Mouse (Mus musculus): Measurements from ENCODE around the gene Elf5.

Elf5 gene

DNA sequence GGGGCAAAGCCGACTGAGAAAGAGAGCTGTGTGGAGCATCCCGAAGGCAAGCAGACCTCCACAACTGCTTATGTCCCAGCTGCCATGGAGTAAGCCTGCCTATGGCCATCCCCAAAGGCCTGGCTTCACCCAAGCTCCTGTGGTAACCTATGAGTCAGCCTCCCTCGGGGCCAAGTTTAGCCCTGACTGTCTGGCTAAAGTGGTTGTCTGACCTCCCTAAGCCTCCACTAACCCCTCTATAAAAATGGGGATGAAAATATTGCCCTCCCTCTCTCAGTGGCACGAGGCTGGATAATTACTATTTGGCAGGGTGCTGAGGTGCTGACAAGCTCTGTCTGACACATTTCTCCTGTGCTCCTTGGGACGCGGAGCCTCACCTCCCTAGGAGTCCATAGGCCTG, at the start of gene Elf5:
Gene Elf5 (plus strand): TSS at position 341 of the 400 bp plus-strand sequence.
- DNase-seq: no peak

DNA sequence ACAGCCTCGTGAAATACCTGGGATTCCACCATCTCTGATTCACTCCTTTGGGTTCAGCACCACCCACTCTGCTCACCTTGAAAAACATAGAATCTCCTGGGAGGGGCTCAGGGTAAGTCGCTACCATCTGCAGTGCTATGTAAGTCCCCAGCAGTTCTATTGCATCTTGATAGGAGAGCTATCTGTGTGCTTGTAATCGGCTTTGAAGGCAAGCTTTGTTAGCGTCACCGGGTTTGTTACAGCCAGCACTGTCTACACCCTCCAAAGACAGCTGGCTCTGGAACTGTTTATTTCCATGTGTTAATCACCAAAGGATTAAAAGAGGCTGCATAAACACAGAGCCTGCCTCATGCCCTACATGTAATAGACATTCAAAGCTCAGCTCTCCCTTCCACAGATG, 38.9 kb upstream of the Elf5 start:
- DNase-seq: no peak

DNA sequence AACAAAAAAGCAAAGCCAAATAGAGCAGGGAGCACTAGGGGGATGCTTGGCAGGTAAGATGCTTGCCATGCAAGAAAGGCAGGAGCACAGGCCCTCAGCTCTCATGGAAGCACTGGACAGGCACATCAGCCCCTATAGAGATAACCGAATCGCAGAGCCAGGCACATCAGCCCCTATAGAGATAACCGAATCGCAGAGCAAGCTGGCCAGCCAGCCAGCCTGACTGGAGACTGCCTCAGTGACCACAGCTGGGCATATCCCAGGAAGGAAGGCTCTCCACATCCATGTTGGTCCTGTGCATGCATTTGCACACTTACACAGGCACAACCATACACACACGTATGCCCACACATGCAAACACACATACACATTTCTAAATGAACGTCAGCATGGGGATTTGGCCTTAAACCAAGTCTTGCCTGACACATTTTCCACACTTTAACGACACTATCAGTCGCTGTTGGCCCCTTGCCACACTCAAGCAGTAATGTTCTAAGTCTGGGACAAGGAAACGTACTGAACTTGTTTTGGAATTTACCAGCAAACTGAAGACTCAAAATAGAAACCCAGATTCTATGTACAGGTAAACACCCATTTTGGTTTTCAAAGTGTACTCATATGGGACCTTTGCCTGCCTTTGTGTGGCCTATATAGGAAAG, 31.9 kb upstream of the Elf5 start:
- peak in 1 of 2 experiments; percentile 12 for DNase-seq

DNA sequence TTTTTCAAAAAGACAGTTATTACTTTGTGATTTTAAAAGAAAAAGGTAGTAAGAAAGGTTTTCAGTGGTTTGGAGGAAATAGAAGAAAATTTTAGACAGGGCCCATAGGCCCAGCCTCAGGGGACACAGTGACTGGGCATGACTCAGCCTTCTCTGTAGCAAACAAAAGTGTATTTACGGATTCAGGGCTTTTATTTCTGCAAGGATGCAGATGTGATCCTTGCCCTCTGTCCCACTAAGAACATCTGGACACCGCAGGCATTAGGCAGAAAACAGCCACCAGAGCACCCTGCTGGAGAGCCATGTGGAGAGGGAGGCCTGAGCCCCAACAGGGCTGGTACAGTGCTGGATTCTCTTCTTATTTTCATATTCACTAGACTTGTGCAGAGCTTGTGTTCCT, 29.3 kb upstream of the Elf5 start:
- DNase-seq: no peak

DNA sequence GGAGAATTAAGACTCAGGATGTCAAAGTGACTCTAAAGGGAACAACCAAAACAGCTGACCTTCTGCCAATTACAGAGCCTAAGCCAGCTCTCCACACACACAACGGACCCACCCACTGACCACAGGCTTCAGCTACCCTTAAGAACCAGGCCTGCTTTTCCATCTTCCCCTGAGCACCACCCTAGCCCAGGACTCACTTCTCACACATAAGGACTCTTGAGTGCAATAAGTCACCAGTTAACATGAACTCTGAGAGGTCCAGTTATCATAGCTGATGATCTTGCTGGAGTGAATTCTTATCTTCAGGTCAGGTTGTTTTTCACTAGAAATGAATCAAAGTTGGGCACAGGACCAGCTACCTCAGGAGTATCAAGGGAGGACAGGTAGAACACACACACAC, 23.6 kb upstream of the Elf5 start:
- no peak for DNase-seq

DNA sequence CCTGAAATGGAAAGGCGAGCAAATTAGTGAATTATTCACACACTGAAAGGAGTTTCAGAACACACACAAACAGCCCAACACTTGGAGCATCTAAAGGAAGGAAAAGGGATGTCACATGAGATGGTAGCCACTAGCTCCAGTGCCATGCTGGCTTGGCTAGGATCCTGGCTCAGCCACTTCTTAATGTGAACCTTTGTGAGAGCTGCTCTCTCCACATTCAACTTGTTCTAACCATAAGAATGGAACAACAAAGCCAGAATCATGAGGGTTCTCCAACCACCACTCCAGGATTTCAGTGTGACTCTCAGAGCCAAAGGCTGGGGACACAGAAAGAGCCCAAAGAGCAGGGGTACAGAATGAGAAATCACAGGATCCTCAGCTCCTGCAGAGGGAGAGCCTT, 23.2 kb upstream of the Elf5 start:
- no peak for DNase-seq

DNA sequence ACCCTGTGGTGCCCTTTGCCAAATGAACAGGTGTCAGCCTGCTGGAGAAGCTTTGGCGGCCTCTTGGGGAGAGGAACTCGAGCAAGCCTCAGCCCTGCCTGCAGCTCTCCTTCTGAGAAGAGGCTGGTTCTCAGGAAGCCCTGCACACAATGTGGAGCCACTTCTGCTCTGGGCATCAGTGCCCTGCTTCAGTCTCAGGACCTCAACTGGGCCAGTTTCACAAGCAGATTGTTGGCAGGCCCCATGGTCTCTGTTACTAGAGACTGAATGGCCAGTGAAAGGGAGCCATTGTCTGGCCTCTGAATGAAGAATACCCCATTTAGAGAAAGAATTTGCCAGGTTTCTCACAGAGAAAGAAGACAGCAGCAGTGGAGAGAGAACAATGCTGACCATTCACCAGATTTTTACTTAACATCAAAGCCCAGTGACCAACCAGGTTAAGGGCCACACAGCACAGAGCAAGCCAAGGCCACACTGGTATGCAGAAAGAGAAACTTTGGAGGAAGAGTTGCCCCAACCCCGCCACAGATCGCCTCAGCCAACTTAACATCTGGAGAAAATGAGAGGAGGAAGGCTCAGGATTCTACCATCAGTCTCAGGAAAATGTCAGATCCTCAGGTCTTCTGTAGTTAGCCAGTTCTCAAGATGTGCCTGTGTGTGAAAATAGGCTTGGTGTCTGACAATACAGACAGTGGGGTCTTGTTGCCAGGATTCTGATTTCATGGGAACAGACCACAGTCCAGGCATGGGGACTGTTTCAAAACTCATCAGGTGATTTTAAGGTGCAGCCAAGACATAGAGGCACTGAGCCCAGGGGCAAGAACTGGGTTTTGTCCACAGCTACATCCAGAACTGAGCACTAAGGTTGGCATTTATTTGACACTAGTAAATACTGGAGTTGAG, 21.2 kb upstream of the Elf5 start:
- DNase-seq: peak; percentile 45 to 57

DNA sequence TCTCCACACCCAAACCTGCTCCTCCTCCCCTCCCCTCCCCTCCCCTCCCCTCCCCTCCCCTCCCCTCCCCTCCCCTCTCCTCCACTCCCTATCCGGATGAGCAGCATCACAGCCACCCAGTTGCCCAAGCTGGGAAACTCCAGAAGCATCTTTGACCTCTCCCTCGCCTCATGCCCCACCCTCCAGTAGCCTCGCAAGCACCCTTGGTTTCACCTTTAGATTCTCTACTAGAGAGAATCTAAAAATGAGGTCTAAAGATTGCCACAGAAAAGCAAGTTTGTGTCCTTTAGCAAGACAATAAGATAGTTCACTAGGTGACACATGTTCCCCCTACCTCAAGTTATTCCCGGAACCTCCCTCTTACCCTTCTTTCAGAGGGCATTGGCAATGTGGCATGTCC, 19.9 kb upstream of the Elf5 start:
- DNase-seq: no peak

DNA sequence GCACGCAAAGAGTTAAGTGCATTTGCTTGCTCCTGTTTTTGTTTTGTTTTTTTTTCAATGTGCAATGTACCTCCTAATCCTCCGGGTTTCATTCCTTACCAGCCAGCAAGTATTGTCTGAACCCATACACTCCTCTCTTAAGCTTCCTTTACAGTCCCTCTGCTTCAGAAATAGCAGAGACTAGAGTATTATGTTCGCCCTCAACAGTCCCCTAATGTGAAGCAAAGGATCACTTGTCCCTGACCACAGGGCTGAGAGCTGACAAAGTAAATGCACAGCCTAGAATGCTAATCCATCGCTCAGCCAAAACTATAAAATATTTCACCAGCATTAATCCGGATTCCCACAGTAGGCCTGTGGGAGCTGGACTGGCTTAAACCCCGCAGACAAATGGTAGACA, 13.4 kb upstream of the Elf5 start:
- no peak for DNase-seq

DNA sequence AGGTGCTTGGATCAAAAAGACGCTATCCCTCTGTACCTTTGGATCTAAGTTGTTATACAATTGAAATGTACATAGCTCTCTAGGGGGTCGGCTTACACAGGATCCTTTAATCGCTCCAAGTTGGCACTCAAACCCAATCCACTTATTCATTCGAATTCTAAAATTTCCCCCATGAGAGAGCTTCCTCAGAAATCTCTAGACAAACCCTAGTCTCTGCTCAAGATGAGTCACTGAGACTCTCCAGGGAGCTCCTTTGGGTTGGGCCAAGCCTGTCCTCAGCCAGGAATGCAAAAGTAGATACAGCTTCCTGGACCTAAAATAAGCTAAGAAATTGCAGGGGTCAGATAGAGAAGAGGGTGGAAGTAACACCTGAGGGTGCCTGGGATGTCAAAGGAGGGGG, 10.8 kb upstream of the Elf5 start:
- no peak for DNase-seq

DNA sequence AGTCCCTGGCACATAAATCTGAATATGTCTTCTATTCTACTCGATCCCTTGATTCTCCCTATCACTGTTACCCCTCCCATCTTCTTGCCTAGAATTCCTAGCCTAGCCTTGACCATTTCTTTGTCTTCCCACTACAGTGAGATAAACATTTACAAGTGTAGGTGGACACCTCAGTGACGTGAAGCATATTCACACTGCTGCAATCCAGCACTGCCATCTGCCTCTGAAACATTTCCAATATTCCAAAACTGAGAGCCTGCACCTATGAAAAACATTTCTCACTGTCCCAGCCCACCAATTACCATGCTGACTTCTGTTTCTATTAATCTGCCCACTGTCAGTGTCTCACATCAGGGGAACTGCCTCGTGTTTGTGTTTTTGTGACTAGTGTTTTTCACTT, 5.2 kb upstream of the Elf5 start:
- no peak for DNase-seq

DNA sequence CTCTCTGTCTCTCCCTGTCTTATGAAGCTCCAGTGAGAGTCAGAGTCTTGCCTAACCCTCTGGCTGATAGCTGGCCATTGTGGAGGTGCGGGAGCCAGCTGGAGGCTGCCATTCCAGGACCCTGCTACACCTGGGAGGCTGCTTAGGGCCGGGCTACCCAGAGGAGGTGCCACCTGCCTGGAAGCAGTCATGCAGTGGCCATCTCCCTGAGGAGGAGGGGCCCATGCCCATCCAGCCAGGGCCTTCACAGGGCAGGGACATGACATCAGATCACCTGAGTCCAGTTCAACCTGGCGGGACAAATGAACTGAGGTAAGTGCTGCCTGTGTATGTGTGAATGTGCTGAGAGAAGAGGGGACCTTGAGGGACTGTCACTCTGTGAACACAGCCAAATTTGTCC, 328 bp downstream of the Elf5 start:
- no peak for DNase-seq

DNA sequence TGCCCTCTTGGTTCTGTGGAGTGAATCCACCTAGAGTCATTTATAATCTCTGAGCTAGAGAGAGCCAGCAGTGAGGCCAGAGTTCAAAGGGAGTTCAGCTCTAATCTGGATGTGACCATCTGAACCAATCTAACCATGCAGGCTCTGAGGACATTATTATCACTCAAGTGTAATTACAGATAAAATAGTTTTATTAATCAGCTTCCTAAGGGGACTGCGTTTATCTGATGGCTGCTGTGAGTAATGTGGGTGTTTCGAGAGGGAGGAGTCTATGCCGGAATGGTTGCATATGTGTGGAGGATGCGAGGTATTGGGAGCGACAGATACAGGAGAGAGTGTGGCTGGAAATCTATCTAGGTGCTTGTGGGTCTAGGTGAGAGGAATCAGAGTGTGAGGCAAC, 1.9 kb downstream of the Elf5 start:
- no peak for DNase-seq

DNA sequence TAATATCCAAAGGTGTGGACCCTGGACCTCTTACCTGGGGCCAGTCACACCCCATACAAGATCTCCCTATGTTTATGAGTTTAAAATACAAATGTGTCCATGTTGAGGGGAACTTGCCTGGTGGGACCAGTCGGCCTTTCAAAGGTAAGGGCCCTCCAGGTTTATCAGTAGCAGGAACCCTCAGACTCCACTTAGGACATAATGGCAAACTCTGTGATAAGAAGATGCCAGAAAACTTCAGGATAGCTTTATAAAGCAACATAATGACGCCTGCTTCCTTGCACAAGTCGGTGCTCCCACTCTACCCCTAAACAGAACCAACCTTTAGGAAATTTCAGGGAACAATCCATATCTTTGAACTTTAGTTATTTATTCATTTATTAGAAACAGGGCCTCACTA, 4.3 kb downstream of the Elf5 start:
- no peak for DNase-seq

DNA sequence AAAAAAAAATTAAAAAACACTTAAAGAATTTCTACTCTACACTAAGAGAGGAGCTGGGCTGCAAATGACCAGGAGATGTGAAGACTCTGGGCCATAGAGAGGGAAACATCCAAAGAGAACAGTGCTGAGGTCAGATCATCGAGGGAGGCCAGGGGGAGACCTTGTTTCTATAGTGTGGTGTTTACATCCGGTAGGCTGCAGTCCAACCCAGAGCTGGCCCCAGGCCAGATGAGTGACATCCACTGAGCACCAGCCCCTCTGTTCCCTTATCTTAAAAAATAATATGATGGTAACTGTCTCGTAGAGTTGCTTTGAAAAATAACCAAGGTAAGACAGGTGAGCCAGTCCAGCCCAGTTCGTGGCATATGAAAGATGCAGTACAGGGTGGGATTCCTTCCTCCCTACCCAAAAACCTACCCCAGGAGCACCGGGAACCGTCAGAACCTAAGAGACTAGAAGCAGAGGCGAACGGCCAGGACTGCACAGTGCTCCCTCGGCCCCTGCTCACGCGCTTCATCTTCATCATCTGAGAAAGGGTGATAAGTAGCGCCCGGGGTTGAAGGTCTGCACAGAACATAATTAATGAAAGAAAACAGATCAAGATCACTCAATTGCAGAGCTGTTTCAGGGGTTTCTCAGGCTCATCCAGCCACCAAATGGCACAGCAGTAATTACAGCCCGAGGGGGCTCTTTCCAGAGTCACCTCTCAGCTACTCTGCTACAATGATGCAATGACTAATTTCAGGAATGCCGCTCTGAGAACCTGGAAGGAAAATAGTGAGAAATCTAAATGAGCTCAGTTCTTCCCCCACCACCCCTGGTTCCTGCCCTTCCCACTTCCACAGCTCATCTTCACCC, 9.4 kb downstream of the Elf5 start:
- no peak for DNase-seq

DNA sequence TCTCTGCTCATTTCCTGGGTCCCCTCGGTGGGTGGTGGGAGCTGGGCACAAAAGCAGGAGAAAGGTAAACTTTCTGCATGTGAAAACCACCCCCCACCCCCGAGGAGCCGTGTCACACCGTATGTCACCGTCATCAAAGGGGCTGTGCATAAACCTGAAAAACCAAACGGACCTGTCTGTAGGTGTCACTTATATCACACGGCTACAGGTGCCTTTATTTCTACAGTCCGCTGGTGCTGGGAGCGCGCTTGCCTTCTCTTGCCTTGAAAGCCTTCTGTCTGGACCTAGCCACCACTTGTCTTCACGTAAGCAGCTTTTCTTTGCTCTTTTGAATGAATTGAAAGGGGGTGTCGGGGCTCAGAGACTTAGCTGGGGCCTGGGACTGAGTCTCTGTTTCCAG, 12.4 kb downstream of the Elf5 start:
- no peak for DNase-seq

DNA sequence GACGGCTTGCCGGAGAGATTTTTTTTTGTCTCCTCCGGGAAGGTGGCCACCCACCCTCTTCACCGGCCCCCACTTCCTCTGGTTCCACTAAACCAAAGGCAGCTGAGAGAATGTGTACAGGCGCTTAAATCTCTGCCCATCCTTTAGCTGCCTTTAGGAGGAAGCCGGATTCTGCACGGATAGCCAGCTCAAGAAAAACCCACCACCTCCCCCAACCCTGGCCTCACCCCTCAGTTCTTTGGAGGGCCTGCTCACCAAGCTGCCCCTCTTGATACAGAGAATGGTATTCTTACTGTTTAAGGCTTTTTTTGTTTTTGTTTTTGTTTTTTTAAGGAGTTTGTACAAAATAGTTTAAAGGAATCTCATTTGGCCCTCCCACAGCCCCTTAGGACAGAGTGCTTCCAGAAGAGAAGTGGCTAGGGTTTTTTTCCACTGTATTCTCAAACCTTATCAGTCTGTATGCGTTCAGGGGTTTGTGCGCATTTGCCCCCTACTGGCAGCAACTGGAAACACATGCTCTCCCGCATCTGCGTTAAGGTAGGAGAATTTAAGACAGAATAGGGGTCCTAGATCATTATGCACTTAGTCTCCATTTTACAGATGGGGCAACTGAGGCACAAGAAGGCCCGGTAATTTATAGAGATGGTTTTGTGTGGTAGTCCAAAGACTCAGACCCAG, 13.0 kb downstream of the Elf5 start:
- DNase-seq: peak; percentile 77 to 78

DNA sequence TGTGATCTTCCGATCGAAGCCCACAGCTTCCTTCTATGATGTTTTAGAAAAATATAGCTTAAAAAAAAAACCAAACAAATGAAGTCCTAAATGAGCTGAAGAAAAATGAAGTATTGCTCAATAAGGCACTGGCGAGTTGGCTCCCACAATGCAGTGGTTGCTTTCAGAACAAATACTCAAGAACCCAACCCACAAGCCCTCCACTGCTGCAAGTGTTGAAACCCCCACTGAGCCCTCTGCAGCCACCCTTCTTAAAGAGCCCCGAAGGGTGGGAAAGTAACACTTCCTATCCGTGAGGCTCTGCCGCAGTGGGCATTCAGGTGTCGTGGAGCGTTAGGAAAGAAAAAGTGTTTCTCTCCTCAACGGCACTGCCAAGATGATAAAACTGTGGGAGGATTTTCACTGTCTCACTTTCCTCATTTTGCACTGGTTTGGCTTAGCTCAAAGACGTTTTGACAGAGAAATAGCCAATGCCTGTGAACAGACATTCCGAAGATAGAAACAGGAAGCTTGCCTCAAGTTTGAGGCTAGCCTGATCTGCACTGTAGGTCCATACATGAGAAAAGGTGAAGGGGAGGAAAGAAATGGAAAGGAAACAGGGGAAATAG, 14.1 kb downstream of the Elf5 start:
- no peak for DNase-seq

DNA sequence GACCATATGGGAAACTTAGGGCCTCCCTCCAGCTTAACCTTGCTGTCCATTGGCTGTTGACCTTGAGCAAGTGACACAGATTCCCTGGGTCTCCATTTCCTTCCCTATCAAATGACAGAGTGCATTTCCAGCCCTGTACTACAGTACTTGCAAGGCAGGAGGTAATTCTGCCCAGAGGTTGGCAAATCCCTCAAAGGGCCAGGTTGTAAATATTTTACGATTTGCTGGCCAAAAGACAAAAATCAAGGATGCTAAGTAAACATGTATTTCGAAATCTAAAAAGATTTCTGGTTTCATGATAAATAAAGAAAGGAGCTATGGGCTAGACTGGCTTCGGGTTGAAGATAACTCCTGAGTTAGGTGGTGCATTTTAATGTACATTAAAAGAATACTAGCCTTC, 16.9 kb downstream of the Elf5 start:
- no peak for DNase-seq

DNA sequence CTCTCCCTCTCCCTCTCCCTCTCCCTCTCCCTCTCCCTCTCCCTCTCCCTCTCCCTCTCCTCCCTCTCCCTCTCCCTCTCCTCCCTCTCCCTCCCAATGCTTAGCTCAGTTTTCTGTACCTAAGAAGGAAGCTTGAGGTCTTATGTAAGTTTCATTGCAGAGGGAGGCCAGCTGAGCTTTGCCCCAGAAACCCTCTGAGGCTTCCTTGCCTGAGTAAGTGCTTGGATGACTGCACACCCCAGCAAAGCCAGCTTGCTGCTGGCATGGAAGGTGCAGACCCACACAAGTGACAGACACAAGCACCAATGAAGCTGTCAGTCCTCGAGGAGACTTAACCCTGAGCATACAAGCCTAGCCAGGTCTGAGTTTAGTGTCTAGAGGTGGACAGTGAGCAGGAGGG, 19.2 kb downstream of the Elf5 start:
- DNase-seq: no peak

DNA sequence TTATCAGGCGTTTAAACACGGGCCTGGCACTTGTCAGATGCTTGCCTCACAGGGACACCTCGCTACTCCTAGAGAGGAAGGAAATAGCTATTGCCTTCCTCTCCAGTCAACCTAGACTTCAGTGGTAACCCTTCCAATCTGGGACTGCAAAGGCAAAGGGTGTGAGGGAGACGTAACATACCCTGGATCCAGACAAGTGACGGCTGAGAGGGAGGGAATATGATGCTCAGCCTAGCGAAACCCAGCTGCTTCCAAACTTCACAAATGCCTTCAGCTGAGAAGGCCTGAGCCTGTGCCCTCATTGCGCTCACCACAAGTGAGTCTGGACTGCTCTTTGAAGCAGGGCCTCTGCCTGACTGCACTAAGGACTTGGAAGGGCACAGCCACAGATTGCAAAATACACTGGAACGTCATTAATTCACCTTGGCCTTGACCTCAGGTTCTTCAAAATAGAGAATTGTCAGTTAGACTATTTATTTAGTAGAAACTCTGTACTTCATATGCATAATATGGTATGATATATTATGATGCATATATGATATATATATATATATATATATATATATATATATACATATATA, 21.3 kb downstream of the Elf5 start:
- DNase-seq: no peak

DNA sequence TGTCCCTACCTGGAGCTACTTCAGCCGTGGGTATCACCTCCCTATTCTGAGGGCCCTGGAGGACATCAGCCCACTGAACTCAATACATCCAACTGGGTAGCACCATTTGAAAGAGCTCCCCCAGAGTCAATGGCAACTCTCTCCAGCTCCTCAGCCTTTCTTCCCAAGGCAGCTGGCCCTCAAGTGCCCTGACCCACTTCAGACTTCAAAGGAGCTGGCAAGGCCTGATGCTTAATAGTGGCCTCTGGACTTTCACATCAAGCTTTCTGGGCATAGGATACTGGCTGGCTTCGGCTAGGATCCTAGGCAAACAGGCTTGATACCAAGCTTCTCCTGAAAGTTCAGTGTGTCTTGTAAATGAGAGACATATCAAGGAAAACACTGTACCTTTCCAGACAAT, 23.6 kb downstream of the Elf5 start:
- DNase-seq: no peak
